Mouse (Mus musculus) lung, embryonic 15.5 days (tissue): ENCODE measurements around the gene Cd247. TPM values are rescaled to one million over a fixed set of nuclear protein-coding genes. Genes with fewer than 3 reads are reported as not detected.

Experiments
- ATAC-seq: fragments of 200-750 bp; cut with Nextera tagmentation; 2 replicates; pipeline ENCODE4 v1.8.0; 2017; ENCODE audit warnings: moderate number of reproducible peaks, borderline replicate concordance; ENCODE audit not compliant: low FRiP score, low TSS enrichment; ENCODE audit errors: extremely low read depth
- H3K27ac ChIP-seq: fragments of 300-500 bp; sonication (generic); 2 replicates; pipeline ENCODE4 v1.5.1; 2015; ENCODE audit warnings: moderate library complexity, mild to moderate bottlenecking, inconsistent platforms
- H3K27me3 ChIP-seq: fragments of 300-500 bp; sonication (generic); 2 replicates; pipeline ENCODE4 v1.6.1; 2015; ENCODE audit warnings: inconsistent platforms
- H3K36me3 ChIP-seq: fragments of 300-500 bp; sonication (generic); 2 replicates; pipeline ENCODE4 v1.6.1; 2015; ENCODE audit warnings: inconsistent platforms
- H3K4me1 ChIP-seq: fragments of 300-500 bp; sonication (generic); 2 replicates; pipeline ENCODE4 v1.6.1; 2015; ENCODE audit warnings: inconsistent platforms
- H3K4me2 ChIP-seq: fragments of 300-500 bp; sonication (generic); 2 replicates; pipeline ENCODE4 v1.6.1; 2015; ENCODE audit warnings: inconsistent platforms, mild to moderate bottlenecking, moderate library complexity
- H3K4me3 ChIP-seq: fragments of 300-500 bp; sonication (generic); 2 replicates; pipeline ENCODE4 v1.5.1; 2015; ENCODE audit warnings: mild to moderate bottlenecking, inconsistent platforms
- H3K9ac ChIP-seq: fragments of 300-500 bp; sonication (generic); 2 replicates; pipeline ENCODE4 v1.6.1; 2015; ENCODE audit warnings: inconsistent platforms
- H3K9me3 ChIP-seq: fragments of 300-500 bp; sonication (generic); 2 replicates; pipeline ENCODE4 v1.6.1; 2016; ENCODE audit warnings: inconsistent platforms
- WGBS: fragments of 180-500 bp; shearing (Covaris S2); methylation state at CpG from one replicate; pipeline ENCODE4 v1.1.7; 2015; 5-methylcytosine and 5-hydroxymethylcytosine counted together
- polyA plus RNA-seq: library from polyadenylated mRNA; unstranded; fragments of >200 nt; fragmentation: Nextera tagmentation; extraction: Ambion mirVana; gene quantifications from 2 replicates; pipeline ENCODE4 v1.2.1, GENCODE M21; 2015

The Cd247 gene
- polyA plus RNA-seq, 1 experiment from 2014 or later: 2.6 TPM

GRCm38 (mm10) chr1:165804133-165804532, 15.7 kb downstream of the Cd247 start:
- no peaks in the 10 kb centered on the region for H3K27me3 ChIP-seq
- no peak overlapping the region for H3K4me2 ChIP-seq
- no peak overlapping the region for H3K9ac ChIP-seq
- H3K9me3 ChIP-seq: no peaks in the 10 kb centered on the region
- H3K36me3 ChIP-seq: no peaks in the 10 kb centered on the region
- H3K27ac ChIP-seq: no peak overlapping the region
- 85% methylated on average over 4 of the region's 4 CpGs for WGBS
- H3K4me3 ChIP-seq: no peak overlapping the region
- no peak for ATAC-seq
- no peaks in the 10 kb centered on the region for H3K4me1 ChIP-seq

- H3K9me3 ChIP-seq: no peaks in the 10 kb centered on the region
- H3K4me1 ChIP-seq: peaks cover 11% of the 10 kb centered on the region; the same call in 1 of the 2 replicates
- no peaks in the 10 kb centered on the region for H3K36me3 ChIP-seq
- 0 out of 2 replicates have a peak, but pooled peaks cover 4% of the 10 kb centered on the region for H3K27me3 ChIP-seq
- ATAC-seq: no peak
- no peak overlapping the region for H3K9ac ChIP-seq
- H3K4me3 ChIP-seq: no peak overlapping the region
- H3K27ac ChIP-seq: no peak overlapping the region
- WGBS: 65% methylated on average over 2 of the region's 2 CpGs
- H3K4me2 ChIP-seq: no peak overlapping the region
These were observed 22.2 kb downstream of the Cd247 start for GRCm38 (mm10) chr1:165810633-165811032.

- no peak overlapping the region for H3K4me2 ChIP-seq
These were observed 22.7 kb downstream of the Cd247 start for GRCm38 (mm10) chr1:165811170-165811569.

GRCm38 (mm10) chr1:165812775-165813174, 24.3 kb downstream of the Cd247 start:
- no peak for ATAC-seq
- Histone ChIP-seq H3K4me3 (no peak overlapping the region), H3K4me1 (peaks cover 11% of the 10 kb centered on the region; the same call in 1 of the 2 replicates), H3K4me2 (no peak overlapping the region), H3K27me3 (0 out of 2 replicates have a peak, but pooled peaks cover 4% of the 10 kb centered on the region), H3K9me3 (no peaks in the 10 kb centered on the region), H3K9ac (no peak overlapping the region), H3K27ac (no peak overlapping the region), H3K36me3 (no peaks in the 10 kb centered on the region)
- 78% methylated on average over 3 of the region's 3 CpGs for WGBS

More at GRCm38 (mm10) chr1:165811170-165811569, 22.7 kb downstream of the Cd247 start:
- H3K27me3 ChIP-seq: 0 out of 2 replicates have a peak, but pooled peaks cover 4% of the 10 kb centered on the region
- no peaks in the 10 kb centered on the region for H3K36me3 ChIP-seq
- 53% methylated on average over 5 of the region's 5 CpGs for whole genome bisulfite sequencing
- no peak overlapping the region for H3K9ac ChIP-seq
- H3K4me3 ChIP-seq: no peak overlapping the region
- peaks cover 11% of the 10 kb centered on the region; the same call in 1 of the 2 replicates for H3K4me1 ChIP-seq
- H3K9me3 ChIP-seq: no peaks in the 10 kb centered on the region
- no peak for ATAC-seq
- no peak overlapping the region for H3K27ac ChIP-seq

- no peaks in the 10 kb centered on the region for H3K9me3 ChIP-seq
- ATAC-seq: no peak
- peak overlapping the region; percentile 5; the same call in 1 of the 2 replicates for H3K4me2 ChIP-seq
- H3K9ac ChIP-seq: no peak overlapping the region
- no peaks in the 10 kb centered on the region for H3K36me3 ChIP-seq
- no peak overlapping the region for H3K27ac ChIP-seq
- peaks cover 11% of the 10 kb centered on the region; the same call in 1 of the 2 replicates for H3K4me1 ChIP-seq
- H3K4me3 ChIP-seq: no peak overlapping the region
- 37% methylated on average over 7 of the region's 7 CpGs for WGBS
- 0 out of 2 replicates have a peak, but pooled peaks cover 4% of the 10 kb centered on the region for H3K27me3 ChIP-seq
These were observed 25.6 kb downstream of the Cd247 start for GRCm38 (mm10) chr1:165814116-165814515.

GRCm38 (mm10) chr1:165814521-165815278, 26.2 kb downstream of the Cd247 start:
- ATAC-seq: no peak
- no peaks in the 10 kb centered on the region for H3K9me3 ChIP-seq
- 42% methylated on average over 14 of the region's 14 CpGs for WGBS
- H3K9ac ChIP-seq: no peak overlapping the region
- H3K27me3 ChIP-seq: 0 out of 2 replicates have a peak, but pooled peaks cover 4% of the 10 kb centered on the region
- H3K4me2 ChIP-seq: peak overlapping the region; percentile 5; the same call in 1 of the 2 replicates
- no peak overlapping the region for H3K4me3 ChIP-seq
- peaks cover 11% of the 10 kb centered on the region; the same call in 1 of the 2 replicates for H3K4me1 ChIP-seq
- no peak overlapping the region for H3K27ac ChIP-seq
- H3K36me3 ChIP-seq: no peaks in the 10 kb centered on the region

GRCm38 (mm10) chr1:165816391-165816790, 27.9 kb downstream of the Cd247 start:
- no peak overlapping the region for H3K4me2 ChIP-seq
- ATAC-seq: no peak
- H3K4me3 ChIP-seq: no peak overlapping the region
- 0 out of 2 replicates have a peak, but pooled peaks cover 4% of the 10 kb centered on the region for H3K27me3 ChIP-seq
- H3K36me3 ChIP-seq: no peaks in the 10 kb centered on the region
- no peaks in the 10 kb centered on the region for H3K9me3 ChIP-seq
- H3K27ac ChIP-seq: no peak overlapping the region
- no peak overlapping the region for H3K9ac ChIP-seq
- WGBS: 76% methylated on average over 9 of the region's 9 CpGs
- H3K4me1 ChIP-seq: peaks cover 11% of the 10 kb centered on the region; the same call in 1 of the 2 replicates

GRCm38 (mm10) chr1:165817264-165817663, 28.8 kb downstream of the Cd247 start:
- 0 out of 2 replicates have a peak, but pooled peaks have one; percentile 16 for ATAC-seq
- WGBS: 31% methylated on average over 9 of the region's 9 CpGs

GRCm38 (mm10) chr1:165818145-165818860, 29.8 kb downstream of the Cd247 start:
- ATAC-seq: peak; percentile 33; the same call in 1 of the 2 replicates
- no peaks in the 10 kb centered on the region for H3K9me3 ChIP-seq
- 0 out of 2 replicates have a peak, but pooled peaks cover 4% of the 10 kb centered on the region for H3K27me3 ChIP-seq
- WGBS: 42% methylated on average over 8 of the region's 8 CpGs
- H3K4me3 ChIP-seq: no peak overlapping the region
- H3K4me2 ChIP-seq: no peak overlapping the region
- no peaks in the 10 kb centered on the region for H3K36me3 ChIP-seq
- H3K4me1 ChIP-seq: peaks cover 11% of the 10 kb centered on the region; the same call in 1 of the 2 replicates
- no peak overlapping the region for H3K9ac ChIP-seq
- H3K27ac ChIP-seq: no peak overlapping the region

More at GRCm38 (mm10) chr1:165817264-165817663, 28.8 kb downstream of the Cd247 start:
- Histone ChIP-seq H3K4me2 (no peak overlapping the region), H3K9ac (no peak overlapping the region), H3K4me3 (no peak overlapping the region), H3K36me3 (no peaks in the 10 kb centered on the region), H3K27me3 (0 out of 2 replicates have a peak, but pooled peaks cover 4% of the 10 kb centered on the region), H3K27ac (no peak overlapping the region), H3K9me3 (no peaks in the 10 kb centered on the region), H3K4me1 (peaks cover 11% of the 10 kb centered on the region; the same call in 1 of the 2 replicates)

- H3K36me3 ChIP-seq: no peaks in the 10 kb centered on the region
- H3K9me3 ChIP-seq: no peaks in the 10 kb centered on the region
- H3K4me1 ChIP-seq: peaks cover 6% of the 10 kb centered on the region; the same call in 1 of the 2 replicates
- no peak overlapping the region for H3K27ac ChIP-seq
- H3K27me3 ChIP-seq: 0 out of 2 replicates have a peak, but pooled peaks cover 4% of the 10 kb centered on the region
- no peak for ATAC-seq
- 67% methylated on average over 4 of the region's 4 CpGs for WGBS
- H3K4me3 ChIP-seq: no peak overlapping the region
- H3K4me2 ChIP-seq: no peak overlapping the region
- no peak overlapping the region for H3K9ac ChIP-seq
These were observed 30.7 kb downstream of the Cd247 start for GRCm38 (mm10) chr1:165819147-165819546.

GRCm38 (mm10) chr1:165822031-165822430, 33.5 kb downstream of the Cd247 start:
- H3K4me3 ChIP-seq: no peak overlapping the region
- no peaks in the 10 kb centered on the region for H3K36me3 ChIP-seq
- no peak overlapping the region for H3K4me2 ChIP-seq
- H3K27ac ChIP-seq: no peak overlapping the region
- no peaks in the 10 kb centered on the region for H3K4me1 ChIP-seq
- H3K9me3 ChIP-seq: no peaks in the 10 kb centered on the region
- WGBS: 63% methylated on average over 2 of the region's 2 CpGs
- no peak for ATAC-seq
- H3K27me3 ChIP-seq: no peaks in the 10 kb centered on the region
- no peak overlapping the region for H3K9ac ChIP-seq
